Mouse (Mus musculus) erythroblast, embryonic 14.5 days (primary cell): ENCODE measurements around the gene Fgfr2.

Experiments
- GATA1 ChIP-seq: IDR thresholded peaks from 2 replicates; pipeline ENCODE4 v1.6.1; 2012; ENCODE audit warnings: low read length, inconsistent platforms, mixed read lengths
- TAL1 ChIP-seq: IDR thresholded peaks from 3 replicates; pipeline ENCODE4 v1.6.1; 2012; ENCODE audit warnings: low read length, inconsistent platforms, mixed read lengths

- no peak for TF ChIP-seq TAL1
- TF ChIP-seq GATA1: no peak
Measured at GRCm38 (mm10) chr7:130719931-130720598, 2403.1 kb downstream of the Fgfr2 start.
